23 mouse cellular contexts compared by ENCODE assay signal in the genomic region with DNA sequence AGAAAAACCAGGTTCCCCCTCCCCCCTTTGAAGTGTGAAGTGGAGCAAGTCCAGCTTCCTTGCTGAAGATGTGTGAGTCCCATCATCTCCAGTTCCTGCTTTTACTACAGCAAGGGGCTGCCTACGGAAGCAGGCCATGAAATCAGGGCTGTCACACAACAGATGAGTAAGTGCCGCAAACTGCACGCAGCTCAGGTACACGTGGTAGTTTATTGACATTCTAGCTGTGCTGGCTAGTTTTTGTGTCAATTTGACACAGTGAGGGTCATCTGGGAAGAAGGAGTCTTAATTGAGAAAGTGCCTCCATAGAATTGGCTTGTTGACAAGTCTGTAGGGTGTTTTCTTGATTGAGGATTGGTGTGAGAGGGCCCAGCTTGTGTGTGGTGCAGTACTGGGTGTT. TPM values are rescaled to one million over a fixed set of nuclear protein-coding genes. Genes with fewer than 3 reads are reported as not detected.
"Had no signal": no experiment of that assay in that cellular context is flagged by ENCODE, and none has a peak within 500 bp of the region (broad histone marks: within the 10 kb centered on the region; RNA-seq: fewer than 3 reads in every experiment).

No protein-coding gene starts in this region.

- H3K36me3 ChIP-seq: midbrain, embryonic 15.5 days had no signal

- ATAC-seq: lung, postnatal 0 days; midbrain, embryonic 13.5 days; midbrain, embryonic 15.5 days had no signal

- H3K27me3 ChIP-seq: lung, embryonic 15.5 days; midbrain, embryonic 13.5 days; midbrain, embryonic 15.5 days; neural tube, embryonic 13.5 days; neural tube, embryonic 15.5 days had no signal

- H3K4me2 ChIP-seq: lung, embryonic 15.5 days; midbrain, embryonic 11.5 days; midbrain, embryonic 13.5 days; midbrain, embryonic 15.5 days; neural tube, embryonic 13.5 days; neural tube, embryonic 15.5 days had no signal

- H3K4me3 ChIP-seq: lung, embryonic 15.5 days; megakaryocyte, embryonic 14.5 days; midbrain, embryonic 13.5 days; midbrain, embryonic 15.5 days; neural tube, embryonic 13.5 days; neural tube, embryonic 15.5 days had no signal

- H3K9ac ChIP-seq: lung, embryonic 15.5 days; midbrain, embryonic 13.5 days; midbrain, embryonic 15.5 days; neural tube, embryonic 13.5 days; neural tube, embryonic 15.5 days had no signal

- H3K9me3 ChIP-seq: lung, embryonic 15.5 days; megakaryocyte, embryonic 14.5 days; midbrain, embryonic 13.5 days; midbrain, embryonic 15.5 days; neural tube, embryonic 13.5 days; neural tube, embryonic 15.5 days had no signal

- H3K27ac ChIP-seq: lung, embryonic 15.5 days; macrophage; midbrain, embryonic 13.5 days; midbrain, embryonic 15.5 days; neural tube, embryonic 13.5 days; neural tube, embryonic 15.5 days had no signal

- H3K4me1 ChIP-seq: lung, embryonic 15.5 days; midbrain, embryonic 13.5 days; midbrain, embryonic 15.5 days; neural tube, embryonic 13.5 days; neural tube, embryonic 15.5 days had no signal

- DNase-seq: lung, adult 2 months; lung, postnatal 14 days; lung, postnatal 36 days; retina, postnatal 1 day; right cerebral cortex, adult 18-20 months; right cerebral cortex, postnatal 25 days; right cerebral cortex, postnatal 4 days; spleen, adult 18-20 months; thymus, adult 18-20 months; thymus, postnatal 14 days; thymus, postnatal 36 days had no signal

RNA-seq across cellular contexts. Expression of gene Slc10a1, which starts 5.9 kb away (rescaled TPM):
- total RNA-seq: megakaryocyte progenitor cell, adult 5-6 weeks; midbrain, postnatal 0 days had no signal
- polyA plus RNA-seq: macrophage; small intestine, adult 2 months had no signal
